Mouse (Mus musculus): ENCODE measurements around the gene Aicda.

- TF ChIP-seq MYOG (IDR thresholded peaks at IDR 0.05; ENCODE audit: control insufficient read depth in 1 of 3, insufficient read depth in 1 of 3, insufficient read length in 2 of 3, low read depth in 2 of 3) = no peak
- TF ChIP-seq TCF12 (IDR thresholded peaks at IDR 0.05; ENCODE audit: insufficient read depth, poor library complexity, severe bottlenecking) = no peak
- TF ChIP-seq E2F4 (IDR thresholded peaks at IDR 0.05; ENCODE audit: insufficient read depth) = no peak
- TF ChIP-seq MAX (IDR thresholded peaks at IDR 0.05; ENCODE audit: low read depth) = no peak
- TF ChIP-seq POLR2A (IDR thresholded peaks at IDR 0.05; ENCODE audit: insufficient read length, low read depth) = no peak
- no peak for TF ChIP-seq TCF3 (IDR thresholded peaks at IDR 0.05; ENCODE audit: insufficient read length, low read depth)
- TF ChIP-seq CEBPB (IDR thresholded peaks at IDR 0.05; ENCODE audit: insufficient read depth, poor library complexity, severe bottlenecking) = no peak
Measured at GRCm38 (mm10) chr6:122505545-122505944, 48.1 kb upstream of the Aicda start, which contains the start of gene Mfap5.
